Mouse (Mus musculus) MEL (cell line): ENCODE measurements around the gene Fam228b. TPM values are rescaled to one million over a fixed set of nuclear protein-coding genes. Genes with fewer than 3 reads are reported as not detected.
A peak's percentile ranks its signal among the peaks of the same experiment; 100 is the strongest.
"Not testable (repeated sequence)": the region's sequence is repeated elsewhere in the genome, so short reads cannot be mapped to it uniquely, and the experiment has no call there.

Experiments
- DNase-seq: peaks from one replicate; pipeline ENCODE4 v3.0.0; 2011; ENCODE audit warnings: low read depth, low spot score
- H3K27ac ChIP-seq: 2 replicates; pipeline ENCODE4 v1.5.1; 2012; ENCODE audit warnings: low read depth, mild to moderate bottlenecking, control low read depth, low read length, moderate library complexity; ENCODE audit not compliant: control insufficient read depth
- H3K27me3 ChIP-seq, 2 experiments: fragments of 150-350 bp in 1 of 2; sonication (generic) in 1 of 2; 2 replicates each; pipeline ENCODE4 v1.6.1; 2012; ENCODE audit warnings: low read length in 2 of 2, mild to moderate bottlenecking in 2 of 2, improper control_type of control experiment in 1 of 2, moderate library complexity in 1 of 2; ENCODE audit not compliant: insufficient read depth in 2 of 2, control insufficient read depth in 1 of 2
- H3K36me3 ChIP-seq, 2 experiments: 2 replicates each; pipeline ENCODE4 v1.6.1; 2012 to 2014; ENCODE audit warnings: low read length in 2 of 2, improper control_type of control experiment in 1 of 2, inconsistent platforms in 1 of 2, mild to moderate bottlenecking in 1 of 2; ENCODE audit not compliant: insufficient read depth in 2 of 2, control insufficient read depth in 1 of 2
- H3K4me1 ChIP-seq, 2 experiments: fragments of 150-350 bp in 1 of 2; sonication (generic) in 1 of 2; 2 replicates each; pipeline ENCODE4 v1.6.1; 2012; ENCODE audit warnings: low read length in 2 of 2, improper control_type of control experiment in 1 of 2, mild to moderate bottlenecking in 1 of 2; ENCODE audit not compliant: insufficient read depth in 2 of 2, control insufficient read depth in 1 of 2
- H3K4me3 ChIP-seq, 2 experiments: fragments of 150-350 bp in 1 of 2; sonication (generic) in 1 of 2; 2 replicates each; pipeline ENCODE4 v1.5.1; 2012; ENCODE audit warnings: low read depth in 2 of 2, low read length in 2 of 2, mild to moderate bottlenecking in 2 of 2, moderate library complexity in 2 of 2, control low read depth in 1 of 2, improper control_type of control experiment in 1 of 2; ENCODE audit not compliant: control insufficient read depth in 1 of 2, insufficient read depth in 1 of 2
- H3K79me2 ChIP-seq: 2 replicates; pipeline ENCODE4 v1.6.1; 2012; ENCODE audit warnings: mild to moderate bottlenecking, low read length, moderate library complexity; ENCODE audit not compliant: control insufficient read depth, poor library complexity, insufficient read depth
- H3K9ac ChIP-seq: 2 replicates; pipeline ENCODE4 v1.6.1; 2012; ENCODE audit warnings: low read depth, mild to moderate bottlenecking, control low read depth, low read length, moderate library complexity; ENCODE audit not compliant: control insufficient read depth, poor library complexity, severe bottlenecking
- H3K9me3 ChIP-seq: fragments of 150-350 bp; sonication (generic); replicated peaks from 2 replicates; pipeline ENCODE4 v1.6.1; 2012; ENCODE audit warnings: mild to moderate bottlenecking, low read length, improper control_type of control experiment, moderate library complexity; ENCODE audit not compliant: insufficient read depth
- BHLHE40 ChIP-seq: IDR thresholded peaks from 2 replicates; pipeline ENCODE4 v1.6.1; 2012; ENCODE audit warnings: low read depth, mild to moderate bottlenecking, inconsistent platforms, low read length, improper control_type of control experiment, borderline replicate concordance
- CTCF ChIP-seq, 3 experiments: IDR thresholded peaks in 2 of 3; conservative IDR thresholded peaks in 1 of 3; 2 replicates each; pipeline ENCODE4 v1.5.1; 2011 to 2012; ENCODE audit warnings: low read length in 3 of 3, low read depth in 2 of 3, mild to moderate bottlenecking in 2 of 3, improper control_type of control experiment in 1 of 3, inconsistent platforms in 1 of 3, mixed read lengths in 1 of 3, moderate library complexity in 1 of 3; ENCODE audit not compliant: control insufficient read depth in 1 of 3, insufficient read depth in 1 of 3, poor library complexity in 1 of 3, severe bottlenecking in 1 of 3
- ELF1 ChIP-seq: IDR thresholded peaks from 2 replicates; pipeline ENCODE4 v1.6.1; 2014; ENCODE audit warnings: low read depth, mild to moderate bottlenecking, inconsistent platforms, low read length, improper control_type of control experiment, moderate library complexity
- EP300 ChIP-seq, 2 experiments: IDR thresholded peaks; 2 replicates each; pipeline ENCODE4 v1.6.1; 2011; ENCODE audit warnings: improper control_type of control experiment in 2 of 2, low read length in 2 of 2, low read depth in 1 of 2, mild to moderate bottlenecking in 1 of 2
- ETS1 ChIP-seq: IDR thresholded peaks from 2 replicates; pipeline ENCODE4 v1.6.1; 2012; ENCODE audit warnings: low read depth, mild to moderate bottlenecking, inconsistent platforms, low read length, improper control_type of control experiment, moderate library complexity
- GABPA ChIP-seq: IDR thresholded peaks from 2 replicates; pipeline ENCODE4 v1.6.1; 2012; ENCODE audit warnings: low read depth, mild to moderate bottlenecking, inconsistent platforms, low read length, improper control_type of control experiment, moderate library complexity
- GATA1 ChIP-seq: IDR thresholded peaks from 2 replicates; pipeline ENCODE4 v1.6.1; 2011; ENCODE audit warnings: low read depth, low read length, improper control_type of control experiment
- HCFC1 ChIP-seq: IDR thresholded peaks from 2 replicates; pipeline ENCODE4 v1.6.1; 2012; ENCODE audit warnings: low read depth, mild to moderate bottlenecking, inconsistent platforms, low read length, improper control_type of control experiment, moderate library complexity
- JUND ChIP-seq: IDR thresholded peaks from 2 replicates; pipeline ENCODE4 v1.6.1; 2011; ENCODE audit warnings: low read depth, mild to moderate bottlenecking, improper control_type of control experiment, low read length
- MAX ChIP-seq: IDR thresholded peaks from 2 replicates; pipeline ENCODE4 v1.6.1; 2011; ENCODE audit warnings: low read length, improper control_type of control experiment
- MXI1 ChIP-seq: IDR thresholded peaks from 2 replicates; pipeline ENCODE4 v1.6.1; 2011; ENCODE audit warnings: mild to moderate bottlenecking, low read depth, low read length, improper control_type of control experiment
- MYC ChIP-seq: IDR thresholded peaks from 2 replicates; pipeline ENCODE4 v1.6.1; 2011; ENCODE audit warnings: low read depth, mild to moderate bottlenecking, low read length, improper control_type of control experiment, moderate library complexity
- NRF1 ChIP-seq: IDR thresholded peaks from 2 replicates; pipeline ENCODE4 v1.6.1; 2014; ENCODE audit warnings: low read depth, mild to moderate bottlenecking, inconsistent platforms, low read length, improper control_type of control experiment, moderate library complexity; ENCODE audit not compliant: poor library complexity, insufficient read depth, severe bottlenecking
- POLR2AphosphoS2 ChIP-seq: IDR thresholded peaks from 2 replicates; pipeline ENCODE4 v1.6.1; 2011; ENCODE audit warnings: low read length, improper control_type of control experiment
- POLR2AphosphoS5 ChIP-seq: IDR thresholded peaks from 2 replicates; pipeline ENCODE4 v1.6.1; 2012; ENCODE audit warnings: low read depth, borderline replicate concordance, mild to moderate bottlenecking, inconsistent platforms, low read length, moderate library complexity, mixed read lengths
- RAD21 ChIP-seq: IDR thresholded peaks from 2 replicates; pipeline ENCODE4 v1.6.1; 2011; ENCODE audit warnings: mild to moderate bottlenecking, low read depth, low read length, improper control_type of control experiment
- SIN3A ChIP-seq: IDR thresholded peaks from 2 replicates; pipeline ENCODE4 v1.6.1; 2012; ENCODE audit warnings: low read length, improper control_type of control experiment, inconsistent platforms
- SMC3 ChIP-seq: IDR thresholded peaks from 2 replicates; pipeline ENCODE4 v1.6.1; 2011; ENCODE audit warnings: low read depth, low read length, improper control_type of control experiment
- TAL1 ChIP-seq: IDR thresholded peaks from 2 replicates; pipeline ENCODE4 v1.6.1; 2012; ENCODE audit warnings: mild to moderate bottlenecking, inconsistent platforms, low read length, moderate library complexity, mixed read lengths
- TCF12 ChIP-seq: IDR thresholded peaks from 2 replicates; pipeline ENCODE4 v1.6.1; 2014; ENCODE audit warnings: low read depth, mild to moderate bottlenecking, inconsistent platforms, low read length, improper control_type of control experiment, moderate library complexity
- UBTF ChIP-seq: IDR thresholded peaks from 2 replicates; pipeline ENCODE4 v1.6.1; 2012; ENCODE audit warnings: low read depth, mild to moderate bottlenecking, inconsistent platforms, low read length, improper control_type of control experiment, moderate library complexity, borderline replicate concordance; ENCODE audit not compliant: insufficient read depth
- USF1 ChIP-seq: IDR thresholded peaks from 2 replicates; pipeline ENCODE4 v1.6.1; 2014; ENCODE audit warnings: low read depth, mild to moderate bottlenecking, inconsistent platforms, low read length, improper control_type of control experiment, moderate library complexity
- ZC3H11A ChIP-seq: IDR thresholded peaks from 2 replicates; pipeline ENCODE4 v1.6.1; 2012; ENCODE audit warnings: low read depth, mild to moderate bottlenecking, inconsistent platforms, low read length, improper control_type of control experiment
- ZKSCAN1 ChIP-seq: IDR thresholded peaks from 2 replicates; pipeline ENCODE4 v1.6.1; 2012; ENCODE audit warnings: low read depth, mild to moderate bottlenecking, inconsistent platforms, low read length, improper control_type of control experiment, moderate library complexity
- polyA plus RNA-seq, 2 experiments: library from polyadenylated mRNA; stranded (reverse) in 1 of 2; unstranded in 1 of 2; fragments of >175 nt in 1 of 2; fragments of >200 nt in 1 of 2; gene quantifications; 2 replicates each; pipeline versions ENCODE4 v1.2.1 to v1.2.4; 2012; ENCODE audit warnings: low replicate concordance in 2 of 2, low read depth in 1 of 2; ENCODE audit not compliant: insufficient read length in 2 of 2, insufficient read depth in 1 of 2, missing spikeins in 1 of 2
- total RNA-seq: library from RNA; depleted of rRNA; stranded (reverse); fragments of 300-350 nt; gene quantifications from 2 replicates; pipeline ENCODE4 v1.2.3, GENCODE M21; 2012

Fam228b gene
- total and polyA plus RNA-seq, 3 experiments = 4.0 to 5.3 TPM; not detected in 1

- Histone ChIP-seq H3K27ac (no peak overlapping the region), H3K9ac (no peak overlapping the region), H3K27me3 (no peaks in the 10 kb centered on the region), H3K9me3 (no peaks in the 10 kb centered on the region), H3K4me1 (no peaks in the 10 kb centered on the region), H3K4me3 (no peak overlapping the region), H3K79me2 (no peaks in the 10 kb centered on the region), H3K36me3 (no peaks in the 10 kb centered on the region)
- no peak for DNase-seq
- TF ChIP-seq ELF1 (no peak), GATA1 (no peak), TAL1 (no peak), GABPA (no peak), USF1 (no peak), POLR2AphosphoS5 (no peak), ZKSCAN1 (no peak), MYC (no peak), MAX (no peak), RAD21 (peak; percentile 27), CTCF (IDR thresholded peaks at IDR 0.05 in 2 of 3, conservative IDR thresholded peaks at IDR 0.05 in 1 of 3; ENCODE audit: control insufficient read depth in 1 of 3, insufficient read depth in 1 of 3, low read depth in 2 of 3, low read length in 3 of 3, poor library complexity in 1 of 3, severe bottlenecking in 1 of 3) (peak; percentile 14 to 48 (median 44); a peak in 4 of 6 replicates), ZC3H11A (no peak), EP300 (IDR thresholded peaks at IDR 0.05; ENCODE audit: low read depth in 1 of 2, low read length in 2 of 2) (no peak), SMC3 (peak; percentile 48), POLR2AphosphoS2 (no peak)
Observed at GRCm38 (mm10) chr12:4793718-4794117, 24.7 kb upstream of the Fam228b start.

GRCm38 (mm10) chr12:4788128-4788527, 19.1 kb upstream of the Fam228b start:
- H3K4me3 ChIP-seq, H3K27ac ChIP-seq, H3K27me3 ChIP-seq, DNase-seq, H3K4me1 ChIP-seq, H3K36me3 ChIP-seq, H3K9me3 ChIP-seq, H3K79me2 ChIP-seq, H3K9ac ChIP-seq: not testable (repeated sequence)

GRCm38 (mm10) chr12:4784466-4784865, 15.4 kb upstream of the Fam228b start:
- DNase-seq = no peak
- no peaks in the 10 kb centered on the region for H3K27me3 ChIP-seq

More at GRCm38 (mm10) chr12:4784466-4784865, 15.4 kb upstream of the Fam228b start:
- no peak overlapping the region for H3K4me3 ChIP-seq
- TF ChIP-seq CTCF (IDR thresholded peaks at IDR 0.05 in 2 of 3, conservative IDR thresholded peaks at IDR 0.05 in 1 of 3; ENCODE audit: control insufficient read depth in 1 of 3, insufficient read depth in 1 of 3, low read depth in 2 of 3, low read length in 3 of 3, poor library complexity in 1 of 3, severe bottlenecking in 1 of 3) (no peak), SIN3A (no peak), BHLHE40 (no peak), UBTF (no peak), NRF1 (no peak), TCF12 (no peak), MXI1 (no peak), RAD21 (no peak), ETS1 (no peak), JUND (no peak), HCFC1 (no peak), ZKSCAN1 (no peak)
- TF ChIP-seq, all 39 proteins: peak for 0
- Histone ChIP-seq H3K4me1 (no peaks in the 10 kb centered on the region), H3K9ac (no peak overlapping the region), H3K79me2 (no peaks in the 10 kb centered on the region), H3K36me3 (no peaks in the 10 kb centered on the region), H3K9me3 (no peaks in the 10 kb centered on the region), H3K27ac (no peak overlapping the region)
